Mouse (Mus musculus): ENCODE results near the gene Tmem82. TPM values are rescaled to one million over a fixed set of nuclear protein-coding genes. Genes with fewer than 3 reads are reported as not detected.

Gene Tmem82
- polyA plus RNA-seq, 1 experiment from 2014 or later: 0.74 TPM

GRCm38 (mm10) chr4:141653813-141654212 is 35.4 kb upstream of the Tmem82 start:
- Histone ChIP-seq H3K27me3 (no peaks in the 10 kb centered on the region), H3K4me2 (no peak overlapping the region), H3K9me3 (no peaks in the 10 kb centered on the region), H3K36me3 (peaks cover 59% of the 10 kb centered on the region), H3K27ac (no peak overlapping the region), H3K4me1 (peaks cover 19% of the 10 kb centered on the region), H3K9ac (no peak overlapping the region), H3K4me3 (no peak overlapping the region)
- no peak for ATAC-seq (ENCODE audit: insufficient number of reproducible peaks, insufficient read depth, low FRiP score, low TSS enrichment, low read depth)
- WGBS: 87% methylated on average over 13 of the region's 13 CpGs

DNA sequence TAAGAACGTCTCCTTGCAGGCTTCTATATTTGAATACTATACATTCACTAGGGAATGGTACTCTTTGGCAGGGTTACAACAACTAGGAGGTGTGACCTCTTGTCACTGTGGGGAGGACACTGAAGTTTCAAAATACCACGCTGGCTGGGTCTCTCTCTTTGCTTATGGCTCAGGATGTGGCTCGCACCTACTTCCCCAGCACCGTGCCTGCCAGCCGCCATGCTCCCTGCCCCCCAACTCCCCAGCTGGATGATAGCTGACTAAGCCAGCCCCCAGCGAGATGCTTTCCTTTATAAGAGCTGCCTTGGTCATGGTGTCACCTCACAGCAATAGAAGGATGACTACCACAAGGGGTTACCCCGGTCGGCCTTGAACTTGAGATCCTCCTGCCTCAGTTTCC is 34.6 kb upstream of the Tmem82 start:
- 90% methylated on average over 8 of the region's 8 CpGs for WGBS
- Histone ChIP-seq H3K9me3 (no peaks in the 10 kb centered on the region), H3K4me2 (no peak overlapping the region), H3K9ac (no peak overlapping the region), H3K4me3 (no peak overlapping the region), H3K27ac (no peak overlapping the region), H3K4me1 (peaks cover 21% of the 10 kb centered on the region), H3K27me3 (no peaks in the 10 kb centered on the region), H3K36me3 (peaks cover 55% of the 10 kb centered on the region)
- ATAC-seq (ENCODE audit: insufficient number of reproducible peaks, insufficient read depth, low FRiP score, low TSS enrichment, low read depth): no peak

- Histone ChIP-seq H3K27ac (no peak overlapping the region), H3K9ac (no peak overlapping the region), H3K4me2 (no peak overlapping the region), H3K36me3 (peaks cover 57% of the 10 kb centered on the region), H3K4me1 (peaks cover 21% of the 10 kb centered on the region), H3K4me3 (no peak overlapping the region), H3K27me3 (no peaks in the 10 kb centered on the region), H3K9me3 (no peaks in the 10 kb centered on the region)
- 89% methylated on average over 10 of the region's 10 CpGs for WGBS
- ATAC-seq (ENCODE audit: insufficient number of reproducible peaks, insufficient read depth, low FRiP score, low TSS enrichment, low read depth): no peak
These were observed 33.5 kb upstream of the Tmem82 start for GRCm38 (mm10) chr4:141651944-141652343.

GRCm38 (mm10) chr4:141651286-141651685 is 32.9 kb upstream of the Tmem82 start:
- H3K4me1 ChIP-seq: peaks cover 21% of the 10 kb centered on the region
- no peak overlapping the region for H3K9ac ChIP-seq
- ATAC-seq (ENCODE audit: insufficient number of reproducible peaks, insufficient read depth, low FRiP score, low TSS enrichment, low read depth): no peak
- 78% methylated on average over 6 of the region's 6 CpGs for WGBS
- H3K36me3 ChIP-seq: peaks cover 51% of the 10 kb centered on the region
- H3K4me2 ChIP-seq: no peak overlapping the region
- H3K4me3 ChIP-seq: no peak overlapping the region
- H3K27ac ChIP-seq: peak overlapping the region; percentile 17; the same call in 1 of the 2 replicates
- no peaks in the 10 kb centered on the region for H3K27me3 ChIP-seq
- no peaks in the 10 kb centered on the region for H3K9me3 ChIP-seq

GRCm38 (mm10) chr4:141649244-141649643 is 30.8 kb upstream of the Tmem82 start:
- no peak for ATAC-seq (ENCODE audit: insufficient number of reproducible peaks, insufficient read depth, low FRiP score, low TSS enrichment, low read depth)

GRCm38 (mm10) chr4:141648262-141648661 is 29.8 kb upstream of the Tmem82 start:
- no peaks in the 10 kb centered on the region for H3K27me3 ChIP-seq
- 91% methylated on average over 5 of the region's 5 CpGs for WGBS
- H3K4me1 ChIP-seq: peaks cover 27% of the 10 kb centered on the region
- no peak for ATAC-seq (ENCODE audit: insufficient number of reproducible peaks, insufficient read depth, low FRiP score, low TSS enrichment, low read depth)
- H3K9me3 ChIP-seq: no peaks in the 10 kb centered on the region
- H3K27ac ChIP-seq: peak overlapping the region; percentile 45; the same call in 1 of the 2 replicates
- peaks cover 33% of the 10 kb centered on the region for H3K36me3 ChIP-seq
- H3K4me3 ChIP-seq: no peak overlapping the region
- H3K9ac ChIP-seq: no peak overlapping the region
- no peak overlapping the region for H3K4me2 ChIP-seq

More at GRCm38 (mm10) chr4:141649244-141649643, 30.8 kb upstream of the Tmem82 start:
- Histone ChIP-seq H3K4me1 (peaks cover 20% of the 10 kb centered on the region), H3K9ac (no peak overlapping the region), H3K27ac (peak overlapping the region; percentile 74), H3K4me3 (no peak overlapping the region), H3K36me3 (peaks cover 40% of the 10 kb centered on the region), H3K9me3 (no peaks in the 10 kb centered on the region), H3K4me2 (no peak overlapping the region), H3K27me3 (no peaks in the 10 kb centered on the region)
- 76% methylated on average over 6 of the region's 6 CpGs for WGBS

- H3K9ac ChIP-seq: no peak overlapping the region
- WGBS: 94% methylated on average over 3 of the region's 3 CpGs
- H3K4me2 ChIP-seq: no peak overlapping the region
- H3K9me3 ChIP-seq: no peaks in the 10 kb centered on the region
- H3K4me3 ChIP-seq: no peak overlapping the region
- no peaks in the 10 kb centered on the region for H3K27me3 ChIP-seq
- peaks cover 30% of the 10 kb centered on the region for H3K36me3 ChIP-seq
- H3K4me1 ChIP-seq: peaks cover 27% of the 10 kb centered on the region
- ATAC-seq (ENCODE audit: insufficient number of reproducible peaks, insufficient read depth, low FRiP score, low TSS enrichment, low read depth): no peak
- H3K27ac ChIP-seq: no peak overlapping the region
These were observed 28.8 kb upstream of the Tmem82 start for GRCm38 (mm10) chr4:141647187-141647586.

GRCm38 (mm10) chr4:141645988-141646387 is 27.6 kb upstream of the Tmem82 start:
- Histone ChIP-seq H3K4me2 (no peak overlapping the region), H3K27ac (no peak overlapping the region), H3K4me1 (peaks cover 23% of the 10 kb centered on the region), H3K9ac (no peak overlapping the region), H3K27me3 (no peaks in the 10 kb centered on the region), H3K9me3 (no peaks in the 10 kb centered on the region), H3K36me3 (peaks cover 32% of the 10 kb centered on the region), H3K4me3 (no peak overlapping the region)
- WGBS: 91% methylated on average over 8 of the region's 8 CpGs
- no peak for ATAC-seq (ENCODE audit: insufficient number of reproducible peaks, insufficient read depth, low FRiP score, low TSS enrichment, low read depth)

GRCm38 (mm10) chr4:141643118-141643855 is 24.9 kb upstream of the Tmem82 start:
- no peaks in the 10 kb centered on the region for H3K9me3 ChIP-seq
- H3K4me1 ChIP-seq: peaks cover 9% of the 10 kb centered on the region
- H3K36me3 ChIP-seq: peaks cover 48% of the 10 kb centered on the region
- ATAC-seq (ENCODE audit: insufficient number of reproducible peaks, insufficient read depth, low FRiP score, low TSS enrichment, low read depth): no peak
- no peak overlapping the region for H3K4me3 ChIP-seq
- no peaks in the 10 kb centered on the region for H3K27me3 ChIP-seq
- H3K4me2 ChIP-seq: no peak overlapping the region
- H3K27ac ChIP-seq: peak overlapping the region; percentile 56
- WGBS: 59% methylated on average over 7 of the region's 7 CpGs
- H3K9ac ChIP-seq: peak overlapping the region; percentile 21; the same call in 1 of the 2 replicates

DNA sequence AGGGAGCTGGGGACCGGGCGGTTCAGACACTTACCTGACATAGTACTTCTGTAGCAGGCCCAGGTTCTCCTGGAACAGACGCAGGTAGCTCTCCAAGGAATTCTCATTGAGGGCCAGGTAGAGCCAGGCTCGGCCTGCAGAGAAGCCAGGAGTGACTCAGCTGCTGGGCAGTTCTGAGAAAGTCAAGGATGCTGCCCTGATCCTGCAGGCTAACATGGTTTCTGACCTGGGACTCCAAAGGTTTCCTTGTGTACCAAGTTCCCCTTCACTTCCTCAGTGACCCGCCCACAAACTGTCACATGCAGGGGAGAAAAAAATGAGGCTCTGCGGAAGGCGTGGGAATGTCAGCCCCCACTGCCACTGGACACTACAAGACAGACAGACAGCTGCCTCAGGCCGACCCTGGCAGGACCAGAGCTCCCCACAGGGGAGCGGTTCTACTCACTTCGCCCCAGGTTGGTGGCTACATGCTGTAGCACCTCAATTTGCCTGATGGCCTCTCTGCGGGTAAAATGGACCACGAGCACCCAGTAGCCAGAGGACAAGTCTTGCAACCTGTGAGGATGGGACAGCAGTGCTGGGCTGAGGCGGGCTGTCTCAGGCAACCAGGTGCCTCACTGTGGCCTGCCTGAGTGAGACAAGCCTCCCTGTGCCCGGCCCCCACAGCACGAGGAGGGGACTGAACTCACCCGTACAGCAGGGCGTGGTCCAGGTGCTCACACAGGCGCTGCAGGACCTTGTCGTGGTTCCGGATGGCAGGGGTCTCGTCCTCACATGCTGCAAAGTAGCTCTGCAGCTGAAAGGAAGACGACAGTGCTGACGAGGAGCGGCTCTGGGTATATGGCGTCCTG is 23.8 kb upstream of the Tmem82 start:
- 90% methylated on average over 25 of the region's 25 CpGs for WGBS
- Histone ChIP-seq H3K9me3 (no peaks in the 10 kb centered on the region), H3K36me3 (peaks cover 54% of the 10 kb centered on the region), H3K4me2 (no peak overlapping the region), H3K27me3 (no peaks in the 10 kb centered on the region), H3K4me3 (no peak overlapping the region), H3K4me1 (peaks cover 9% of the 10 kb centered on the region), H3K27ac (no peak overlapping the region), H3K9ac (peak overlapping the region; percentile 40; the same call in 1 of the 2 replicates)
- no peak for ATAC-seq (ENCODE audit: insufficient number of reproducible peaks, insufficient read depth, low FRiP score, low TSS enrichment, low read depth)

GRCm38 (mm10) chr4:141641353-141641771 is 22.9 kb upstream of the Tmem82 start:
- Histone ChIP-seq H3K4me1 (peaks cover 9% of the 10 kb centered on the region), H3K9ac (no peak overlapping the region), H3K4me3 (no peak overlapping the region), H3K27me3 (no peaks in the 10 kb centered on the region), H3K36me3 (peaks cover 59% of the 10 kb centered on the region), H3K9me3 (no peaks in the 10 kb centered on the region), H3K4me2 (no peak overlapping the region), H3K27ac (no peak overlapping the region)
- WGBS: 88% methylated on average over 7 of the region's 7 CpGs
- no peak for ATAC-seq (ENCODE audit: insufficient number of reproducible peaks, insufficient read depth, low FRiP score, low TSS enrichment, low read depth)
